Mouse (Mus musculus) forebrain, embryonic 11.5 days (tissue): ENCODE data around the gene Trim8. TPM values are rescaled to one million over a fixed set of nuclear protein-coding genes. Genes with fewer than 3 reads are reported as not detected.

Source experiments
- ATAC-seq: fragments of 200-750 bp; cut with Nextera tagmentation; replicated peaks from 2 replicates; pipeline ENCODE4 v1.8.0; 2017; ENCODE audit warnings: moderate TSS enrichment; ENCODE audit not compliant: low FRiP score
- DNase-seq: peaks from one replicate; pipeline ENCODE4 v3.0.0-alpha.2; 2017; ENCODE audit warnings: low spot score
- H3K27ac ChIP-seq: fragments of 300-500 bp; sonication (generic); 2 replicates; pipeline ENCODE4 v1.5.1; 2014; ENCODE audit warnings: low read depth, low read length
- H3K27me3 ChIP-seq: fragments of 300-500 bp; sonication (generic); 2 replicates; pipeline ENCODE4 v1.6.1; 2014; ENCODE audit warnings: mild to moderate bottlenecking, low read length, mixed read lengths; ENCODE audit not compliant: control insufficient read depth, insufficient read depth
- H3K36me3 ChIP-seq: fragments of 300-500 bp; sonication (generic); 2 replicates; pipeline ENCODE4 v1.6.1; 2014; ENCODE audit warnings: mild to moderate bottlenecking, low read length, moderate library complexity, mixed read lengths; ENCODE audit not compliant: control insufficient read depth, insufficient read depth
- H3K4me1 ChIP-seq: fragments of 300-500 bp; sonication (generic); replicated peaks from 2 replicates; pipeline ENCODE4 v1.6.1; 2014; ENCODE audit warnings: low read length, mixed read lengths; ENCODE audit not compliant: control insufficient read depth, insufficient read depth
- H3K4me2 ChIP-seq: fragments of 300-500 bp; sonication (generic); 2 replicates; pipeline ENCODE4 v1.6.1; 2014; ENCODE audit warnings: low read depth, mild to moderate bottlenecking, low read length, moderate library complexity, mixed read lengths; ENCODE audit not compliant: severe bottlenecking
- H3K4me3 ChIP-seq: fragments of 300-500 bp; sonication (generic); 2 replicates; pipeline ENCODE4 v1.5.1; 2014; ENCODE audit warnings: low read depth, low read length
- H3K9ac ChIP-seq: fragments of 300-500 bp; sonication (generic); 2 replicates; pipeline ENCODE4 v1.6.1; 2014; ENCODE audit warnings: low read length
- H3K9me3 ChIP-seq: fragments of 300-500 bp; sonication (generic); 2 replicates; pipeline ENCODE4 v1.6.1; 2016; ENCODE audit warnings: low read length, mixed read lengths; ENCODE audit not compliant: control insufficient read depth
- WGBS: fragments of 180-500 bp; shearing (Covaris S2); extraction: QIAGEN DNeasy Blood & Tissue Kit; methylation state at CpG from one replicate; pipeline ENCODE4 v1.1.7; 2014; 5-methylcytosine and 5-hydroxymethylcytosine counted together
- polyA plus RNA-seq: library from polyadenylated mRNA; unstranded; fragments of >200 nt; fragmentation: Nextera tagmentation; extraction: Ambion mirVana; gene quantifications from 2 replicates; pipeline ENCODE4 v1.2.1, GENCODE M21; 2014

Gene Trim8
- polyA plus RNA-seq, 1 experiment from 2014 or later = 30.7 TPM

GRCm38 (mm10) chr19:46483701-46484328 lies 17.7 kb upstream of the Trim8 start:
- Histone ChIP-seq H3K36me3 (no peaks in the 10 kb centered on the region; the same call in 1 of the 2 replicates), H3K27me3 (no peaks in the 10 kb centered on the region), H3K9me3 (no peaks in the 10 kb centered on the region), H3K4me1 (peaks cover 11% of the 10 kb centered on the region; the same call in 1 of the 2 replicates), H3K4me3 (no peak overlapping the region), H3K27ac (no peak overlapping the region), H3K9ac (no peak overlapping the region), H3K4me2 (no peak overlapping the region)
- DNase-seq (no peak), ATAC-seq (no peak)
- 72% methylated on average over 15 of the region's 15 CpGs for WGBS

GRCm38 (mm10) chr19:46484518-46484917 lies 17.0 kb upstream of the Trim8 start:
- no peak overlapping the region for H3K4me3 ChIP-seq
- no peak for ATAC-seq
- H3K4me1 ChIP-seq = peaks cover 11% of the 10 kb centered on the region; the same call in 1 of the 2 replicates
- no peak overlapping the region for H3K9ac ChIP-seq
- DNase-seq = no peak
- 75% methylated on average over 5 of the region's 5 CpGs for WGBS
- H3K27ac ChIP-seq = no peak overlapping the region
- H3K4me2 ChIP-seq = no peak overlapping the region
- no peaks in the 10 kb centered on the region for H3K36me3 ChIP-seq
- H3K27me3 ChIP-seq = no peaks in the 10 kb centered on the region
- no peaks in the 10 kb centered on the region for H3K9me3 ChIP-seq

- no peaks in the 10 kb centered on the region for H3K9me3 ChIP-seq
- H3K9ac ChIP-seq = no peak overlapping the region
- no peak overlapping the region for H3K27ac ChIP-seq
- H3K27me3 ChIP-seq = no peaks in the 10 kb centered on the region
- H3K4me1 ChIP-seq = peaks cover 9% of the 10 kb centered on the region; the same call in 1 of the 2 replicates
- 82% methylated on average over 9 of the region's 9 CpGs for WGBS
- no peak for DNase-seq
- no peak overlapping the region for H3K4me2 ChIP-seq
- no peaks in the 10 kb centered on the region for H3K36me3 ChIP-seq
- no peak for ATAC-seq
- no peak overlapping the region for H3K4me3 ChIP-seq
Measured at GRCm38 (mm10) chr19:46485847-46486246, 15.7 kb upstream of the Trim8 start.

- no peak for ATAC-seq
- DNase-seq = no peak
- no peaks in the 10 kb centered on the region for H3K9me3 ChIP-seq
- 75% methylated on average over 2 of the region's 2 CpGs for WGBS
- H3K27ac ChIP-seq = no peak overlapping the region
- H3K27me3 ChIP-seq = no peaks in the 10 kb centered on the region
- no peak overlapping the region; the same call in 1 of the 2 replicates for H3K9ac ChIP-seq
- no peak overlapping the region for H3K4me2 ChIP-seq
- no peaks in the 10 kb centered on the region for H3K36me3 ChIP-seq
- H3K4me1 ChIP-seq = peaks cover 7% of the 10 kb centered on the region; the same call in 1 of the 2 replicates
- no peak overlapping the region for H3K4me3 ChIP-seq
Measured at GRCm38 (mm10) chr19:46486709-46487108, 14.8 kb upstream of the Trim8 start.

GRCm38 (mm10) chr19:46489448-46489847 lies 12.1 kb upstream of the Trim8 start:
- H3K4me1 ChIP-seq = no peaks in the 10 kb centered on the region
- DNase-seq (no peak), ATAC-seq (no peak)
- 100% methylated on average over 1 of the region's 1 CpGs for WGBS
- no peaks in the 10 kb centered on the region for H3K36me3 ChIP-seq
- H3K27ac ChIP-seq = no peak overlapping the region
- no peak overlapping the region for H3K4me2 ChIP-seq
- no peaks in the 10 kb centered on the region for H3K9me3 ChIP-seq
- no peak overlapping the region for H3K4me3 ChIP-seq
- H3K27me3 ChIP-seq = no peaks in the 10 kb centered on the region
- H3K9ac ChIP-seq = no peak overlapping the region

- Histone ChIP-seq H3K27me3 (no peaks in the 10 kb centered on the region), H3K4me1 (no peaks in the 10 kb centered on the region), H3K27ac (no peak overlapping the region), H3K36me3 (no peaks in the 10 kb centered on the region), H3K4me2 (no peak overlapping the region), H3K9ac (no peak overlapping the region), H3K4me3 (no peak overlapping the region), H3K9me3 (no peaks in the 10 kb centered on the region)
- DNase-seq (no peak), ATAC-seq (no peak)
- WGBS = 9% methylated on average over 2 of the region's 2 CpGs
Measured at GRCm38 (mm10) chr19:46490634-46491033, 10.9 kb upstream of the Trim8 start.

- 85% methylated on average over 8 of the region's 8 CpGs for WGBS
- Histone ChIP-seq H3K4me1 (no peaks in the 10 kb centered on the region; the same call in 1 of the 2 replicates), H3K9me3 (no peaks in the 10 kb centered on the region), H3K27ac (no peak overlapping the region), H3K27me3 (no peaks in the 10 kb centered on the region), H3K4me2 (no peak overlapping the region), H3K9ac (no peak overlapping the region), H3K4me3 (no peak overlapping the region), H3K36me3 (no peaks in the 10 kb centered on the region)
- DNase-seq = no peak
- ATAC-seq = no peak
Measured at GRCm38 (mm10) chr19:46495136-46495535, 6.4 kb upstream of the Trim8 start.

GRCm38 (mm10) chr19:46497230-46497629 lies 4.3 kb upstream of the Trim8 start:
- no peak for ATAC-seq
- WGBS = 70% methylated on average over 2 of the region's 2 CpGs
- Histone ChIP-seq H3K4me3 (no peak overlapping the region), H3K27me3 (no peaks in the 10 kb centered on the region), H3K4me2 (no peak overlapping the region), H3K27ac (no peak overlapping the region), H3K4me1 (no peaks in the 10 kb centered on the region; the same call in 1 of the 2 replicates), H3K9me3 (no peaks in the 10 kb centered on the region), H3K9ac (no peak overlapping the region), H3K36me3 (no peaks in the 10 kb centered on the region)
- DNase-seq = no peak

- no peak overlapping the region for H3K9ac ChIP-seq
- ATAC-seq (no peak), DNase-seq (no peak)
- 5% methylated on average over 3 of the region's 3 CpGs for WGBS
- no peaks in the 10 kb centered on the region for H3K9me3 ChIP-seq
- H3K4me2 ChIP-seq = peak overlapping the region; percentile 28; the same call in 1 of the 2 replicates
- H3K27ac ChIP-seq = peak overlapping the region; percentile 70; the same call in 1 of the 2 replicates
- no peaks in the 10 kb centered on the region; the same call in 1 of the 2 replicates for H3K4me1 ChIP-seq
- no peaks in the 10 kb centered on the region for H3K27me3 ChIP-seq
- H3K4me3 ChIP-seq = no peak overlapping the region
- H3K36me3 ChIP-seq = no peaks in the 10 kb centered on the region
Measured at GRCm38 (mm10) chr19:46499539-46499835, 2.0 kb upstream of the Trim8 start.
